Mouse (Mus musculus) thymus, adult 2 months (tissue): ENCODE results near the gene Irak4. TPM values are rescaled to one million over a fixed set of nuclear protein-coding genes. Genes with fewer than 3 reads are reported as not detected.

Source experiments
- DNase-seq: peaks from one replicate; pipeline ENCODE4 v3.0.0; 2021
- H3K27ac ChIP-seq: fragments of 200-500 bp; 2 replicates; pipeline ENCODE4 v1.5.1; 2012; ENCODE audit warnings: low read length, control low read depth; ENCODE audit not compliant: control insufficient read depth, insufficient read depth
- H3K27me3 ChIP-seq: fragments of 200-500 bp; 2 replicates; pipeline ENCODE4 v1.6.1; 2012; ENCODE audit warnings: mild to moderate bottlenecking, low read length, moderate library complexity, mixed read lengths; ENCODE audit not compliant: control insufficient read depth, insufficient read depth
- H3K36me3 ChIP-seq: fragments of 200-500 bp; 2 replicates; pipeline ENCODE4 v1.6.1; 2012; ENCODE audit warnings: mild to moderate bottlenecking, low read length, moderate library complexity; ENCODE audit not compliant: control insufficient read depth, insufficient read depth
- H3K4me1 ChIP-seq: fragments of 200-500 bp; replicated peaks from 2 replicates; pipeline ENCODE4 v1.6.1; 2012; ENCODE audit warnings: low read length; ENCODE audit not compliant: control insufficient read depth, insufficient read depth
- H3K4me3 ChIP-seq: fragments of 200-500 bp; 2 replicates; pipeline ENCODE4 v1.5.1; 2012; ENCODE audit warnings: mild to moderate bottlenecking, low read length, control low read depth, moderate library complexity; ENCODE audit not compliant: control insufficient read depth, insufficient read depth
- CTCF ChIP-seq: fragments of 200-500 bp; IDR thresholded peaks from 2 replicates; pipeline ENCODE4 v1.5.1; 2012; ENCODE audit warnings: mild to moderate bottlenecking, control low read depth, low read length, moderate library complexity, borderline replicate concordance; ENCODE audit not compliant: control insufficient read depth, poor library complexity, insufficient read depth; ENCODE audit errors: extremely low read depth
- POLR2A ChIP-seq: fragments of 200-500 bp; IDR thresholded peaks from 2 replicates; pipeline ENCODE4 v1.6.1; 2012; ENCODE audit warnings: mild to moderate bottlenecking, low read length, control low read depth, moderate library complexity; ENCODE audit not compliant: control insufficient read depth, poor library complexity, insufficient read depth; ENCODE audit errors: extremely low read depth
- WGBS: fragments of 180-500 bp; shearing (Covaris S2); methylation state at CpG from one replicate; pipeline ENCODE4 v1.1.7; 2018; 5-methylcytosine and 5-hydroxymethylcytosine counted together
- polyA plus RNA-seq: library from polyadenylated mRNA; depleted of rRNA; stranded (reverse); fragments of >200 nt; gene quantifications from 2 replicates; pipeline ENCODE4 v1.2.3, GENCODE M21; 2012

Gene Irak4
- polyA plus RNA-seq, 1 experiment: 8.8 TPM

DNA sequence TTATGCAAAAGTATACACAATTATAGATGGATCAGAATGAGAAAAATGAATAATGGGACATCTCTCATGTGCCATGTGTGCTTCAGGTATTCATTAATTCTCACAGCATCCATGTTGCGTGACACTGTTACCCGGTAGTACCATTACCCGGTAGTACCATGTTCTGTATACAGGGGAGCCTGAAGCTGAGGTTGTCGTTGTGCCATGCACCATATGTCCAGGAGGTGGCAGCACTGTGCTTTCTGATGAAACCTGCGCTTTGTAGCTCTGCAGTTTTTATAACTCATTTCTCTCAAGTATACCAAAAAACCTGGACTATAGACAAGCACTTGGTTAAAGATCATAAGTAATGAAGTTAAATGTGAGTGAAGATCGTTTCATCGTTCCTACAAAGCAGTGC is 14.0 kb downstream of the Irak4 start:
- Histone ChIP-seq H3K27me3 (no peaks in the 10 kb centered on the region), H3K36me3 (no peaks in the 10 kb centered on the region), H3K27ac (no peak overlapping the region), H3K4me1 (no peaks in the 10 kb centered on the region), H3K4me3 (no peak overlapping the region)
- WGBS: 28% methylated on average over 7 of the region's 7 CpGs
- peak; percentile 81 for DNase-seq
- TF ChIP-seq POLR2A (no peak), CTCF (no peak)

DNA sequence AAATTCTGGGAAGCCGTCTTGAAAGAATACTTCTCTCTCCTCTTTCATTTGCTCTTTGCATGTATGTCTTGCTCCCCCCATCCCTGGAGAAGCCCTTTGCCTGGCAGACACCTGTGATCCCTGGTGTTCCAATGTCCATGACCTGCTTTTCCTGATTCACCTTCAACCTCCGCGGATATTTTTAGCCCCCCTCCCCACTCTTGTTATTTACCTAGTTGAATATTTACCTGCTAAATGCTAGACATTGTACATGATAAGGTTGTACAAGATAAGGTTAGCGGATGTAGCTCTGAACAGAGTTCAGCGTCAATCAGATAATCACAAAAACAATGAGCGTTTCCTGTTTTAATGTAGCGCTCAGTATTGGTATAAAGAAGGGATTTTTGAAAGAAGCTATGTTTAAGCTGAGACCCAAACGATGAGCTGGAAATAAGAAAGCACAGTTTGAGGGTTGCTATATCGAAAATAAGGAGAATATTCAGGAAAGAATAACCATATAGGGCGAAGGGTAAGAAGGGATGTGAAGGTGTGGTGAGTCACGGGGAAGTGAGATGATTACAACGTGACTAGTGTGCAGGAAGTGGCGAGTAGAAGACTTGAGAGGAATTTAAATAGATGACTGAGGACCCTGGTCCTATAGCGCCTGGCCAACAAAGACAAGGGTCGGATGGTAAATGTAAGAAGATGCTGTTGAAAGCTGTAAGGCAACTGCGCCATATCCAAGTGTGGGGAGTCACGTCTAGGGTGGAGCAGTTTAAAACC is 15.6 kb downstream of the Irak4 start:
- no peak for TF ChIP-seq POLR2A
- no peak for TF ChIP-seq CTCF
- no peaks in the 10 kb centered on the region for H3K27me3 ChIP-seq
- H3K27ac ChIP-seq: no peak overlapping the region
- H3K4me1 ChIP-seq: no peaks in the 10 kb centered on the region
- no peak for DNase-seq
- no peak overlapping the region for H3K4me3 ChIP-seq
- 91% methylated on average over 17 of the region's 17 CpGs for WGBS
- no peaks in the 10 kb centered on the region for H3K36me3 ChIP-seq

GRCm38 (mm10) chr15:94564909-94565308 is 21.5 kb downstream of the Irak4 start:
- Histone ChIP-seq H3K4me3 (no peak overlapping the region), H3K4me1 (peaks cover 5% of the 10 kb centered on the region; the same call in 1 of the 2 replicates), H3K27ac (no peak overlapping the region), H3K27me3 (no peaks in the 10 kb centered on the region), H3K36me3 (no peaks in the 10 kb centered on the region)
- no peak for DNase-seq
- WGBS: 31% methylated on average over 2 of the region's 2 CpGs
- TF ChIP-seq POLR2A (no peak), CTCF (no peak)

DNA sequence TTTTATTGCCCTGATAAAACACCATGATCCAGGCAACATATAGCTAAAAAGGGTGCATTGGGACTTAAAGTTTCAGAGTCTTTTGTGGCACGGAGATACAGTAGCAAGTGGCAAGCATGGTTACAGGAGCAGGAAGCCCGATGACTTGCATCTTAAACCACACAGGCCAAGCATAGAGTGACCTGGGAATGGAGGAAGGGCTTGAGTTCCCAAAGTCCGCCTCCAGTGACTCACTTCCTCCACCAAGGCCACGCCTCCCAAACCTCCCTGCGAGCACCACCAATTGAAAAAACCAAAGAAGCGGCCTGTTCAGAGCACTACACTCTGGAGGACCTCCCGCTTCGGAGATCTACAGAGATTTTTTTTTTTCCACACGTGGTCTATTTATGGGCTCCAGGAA is 22.4 kb downstream of the Irak4 start:
- H3K27ac ChIP-seq: no peak overlapping the region
- no peaks in the 10 kb centered on the region for H3K27me3 ChIP-seq
- 26% methylated on average over 9 of the region's 9 CpGs for WGBS
- no peaks in the 10 kb centered on the region for H3K36me3 ChIP-seq
- H3K4me3 ChIP-seq: no peak overlapping the region
- DNase-seq: no peak
- H3K4me1 ChIP-seq: peaks cover 5% of the 10 kb centered on the region; the same call in 1 of the 2 replicates
- TF ChIP-seq POLR2A (no peak), CTCF (no peak)

DNA sequence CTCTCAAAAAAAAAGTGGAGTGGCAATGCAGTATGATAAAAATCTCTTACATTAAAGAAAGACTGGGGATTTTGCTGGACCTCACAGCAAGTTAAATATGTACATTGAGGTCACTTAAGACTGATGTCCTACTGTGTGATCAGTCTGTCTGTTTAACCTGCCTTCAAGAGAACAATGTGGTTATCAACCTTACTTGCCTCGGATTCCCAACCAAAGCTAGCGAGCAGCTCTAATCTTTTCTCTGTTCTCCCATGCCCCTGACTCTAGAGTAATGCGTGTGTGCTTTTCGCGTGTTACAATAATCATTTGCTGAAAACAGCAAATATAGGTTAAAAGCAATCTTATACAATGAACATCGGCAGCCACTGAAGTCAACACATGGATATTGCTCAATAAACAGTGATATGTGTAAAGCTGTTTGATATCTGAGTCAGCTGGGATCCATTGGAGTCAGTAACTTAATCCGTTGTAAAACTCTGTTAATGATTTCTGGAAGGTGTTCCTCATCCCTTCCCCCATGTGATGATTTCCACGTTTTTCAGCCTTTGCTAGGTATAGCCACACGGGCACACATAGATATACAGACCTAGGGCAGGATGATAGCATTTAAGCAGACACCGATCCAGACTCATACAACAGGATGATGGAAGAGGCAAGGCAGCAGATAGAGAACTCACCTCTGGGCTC is 25.2 kb downstream of the Irak4 start:
- no peak overlapping the region for H3K4me3 ChIP-seq
- no peak overlapping the region for H3K27ac ChIP-seq
- no peak for TF ChIP-seq CTCF
- DNase-seq: no peak
- no peaks in the 10 kb centered on the region for H3K36me3 ChIP-seq
- 97% methylated on average over 10 of the region's 10 CpGs for WGBS
- H3K4me1 ChIP-seq: peaks cover 5% of the 10 kb centered on the region; the same call in 1 of the 2 replicates
- no peaks in the 10 kb centered on the region for H3K27me3 ChIP-seq

- no peak overlapping the region for H3K27ac ChIP-seq
- H3K4me1 ChIP-seq: no peaks in the 10 kb centered on the region
- no peak overlapping the region for H3K4me3 ChIP-seq
- no peak for DNase-seq
- H3K27me3 ChIP-seq: no peaks in the 10 kb centered on the region
- 94% methylated on average over 4 of the region's 4 CpGs for WGBS
- no peaks in the 10 kb centered on the region for H3K36me3 ChIP-seq
- TF ChIP-seq POLR2A (no peak), CTCF (no peak)
Measured at GRCm38 (mm10) chr15:94571501-94571900, 28.1 kb downstream of the Irak4 start.
